Mouse (Mus musculus) liver, embryonic 16.5 days (tissue): ENCODE data around the gene Myef2. TPM values are rescaled to one million over a fixed set of nuclear protein-coding genes. Genes with fewer than 3 reads are reported as not detected.

ENCODE experiments used
- ATAC-seq: fragments of 200-750 bp; cut with Nextera tagmentation; 2 replicates; pipeline ENCODE4 v1.8.0; 2017; ENCODE audit warnings: low read depth, mild to moderate bottlenecking, moderate number of reproducible peaks, moderate library complexity
- H3K27ac ChIP-seq: fragments of 300-500 bp; sonication (generic); 2 replicates; pipeline ENCODE4 v1.5.1; 2014; ENCODE audit warnings: mild to moderate bottlenecking, low read length
- H3K27me3 ChIP-seq: fragments of 300-500 bp; sonication (generic); 2 replicates; pipeline ENCODE4 v1.6.1; 2014; ENCODE audit warnings: low read depth, low read length, mixed read lengths; ENCODE audit not compliant: control insufficient read depth, insufficient read depth
- H3K36me3 ChIP-seq: fragments of 300-500 bp; sonication (generic); 2 replicates; pipeline ENCODE4 v1.6.1; 2014; ENCODE audit warnings: mild to moderate bottlenecking; ENCODE audit not compliant: control insufficient read depth, insufficient read depth
- H3K4me1 ChIP-seq: fragments of 300-500 bp; sonication (generic); 2 replicates; pipeline ENCODE4 v1.6.1; 2014; ENCODE audit warnings: low read depth, low read length, mixed read lengths; ENCODE audit not compliant: control insufficient read depth
- H3K4me2 ChIP-seq: fragments of 300-500 bp; sonication (generic); 2 replicates; pipeline ENCODE4 v1.6.1; 2014; ENCODE audit warnings: low read depth, low read length, mixed read lengths
- H3K4me3 ChIP-seq: fragments of 300-500 bp; sonication (generic); 2 replicates; pipeline ENCODE4 v1.5.1; 2014; ENCODE audit warnings: low read depth, mild to moderate bottlenecking, low read length
- H3K9ac ChIP-seq: fragments of 300-500 bp; sonication (generic); 2 replicates; pipeline ENCODE4 v1.6.1; 2014; ENCODE audit warnings: low read depth, low read length
- H3K9me3 ChIP-seq: fragments of 300-500 bp; sonication (generic); replicated peaks from 2 replicates; pipeline ENCODE4 v1.6.1; 2016; ENCODE audit warnings: low read length; ENCODE audit not compliant: control insufficient read depth
- WGBS: fragments of 180-500 bp; shearing (Covaris S2); extraction: QIAGEN DNeasy Blood & Tissue Kit; methylation state at CpG from one replicate; pipeline ENCODE4 v1.1.7; 2014; ENCODE audit not compliant: insufficient replicate concordance; 5-methylcytosine and 5-hydroxymethylcytosine counted together
- polyA plus RNA-seq: library from polyadenylated mRNA; unstranded; fragments of >200 nt; fragmentation: Nextera tagmentation; extraction: Ambion mirVana; gene quantifications from 2 replicates; pipeline ENCODE4 v1.2.1, GENCODE M21; 2015

The Myef2 gene
- polyA plus RNA-seq: 18.9 and 19.9 TPM in 2 replicates

DNA sequence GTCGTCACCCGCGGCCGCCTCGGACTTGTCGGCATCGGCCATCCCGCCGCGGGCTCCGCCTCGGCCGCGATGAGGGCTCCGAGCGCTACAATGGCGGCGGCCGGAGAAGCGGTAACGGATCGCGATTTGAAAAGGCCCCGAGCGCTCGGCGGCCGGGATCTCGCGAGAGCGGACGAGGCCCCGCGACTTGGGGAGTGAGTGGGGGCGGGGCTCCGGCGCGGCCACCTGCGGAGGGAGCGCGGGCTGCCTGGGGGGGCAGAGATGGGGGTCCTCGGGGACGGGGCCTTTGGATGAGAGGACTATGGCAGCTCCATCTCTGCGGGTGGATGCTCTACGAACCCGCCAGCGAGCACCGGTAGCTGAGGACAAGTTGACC is at the start of gene Myef2:
Gene Myef2, minus strand, starts transcription at position 185 of the 376 bp plus-strand sequence.
- ATAC-seq: peak; percentile 91
- Histone ChIP-seq H3K27me3 (no peaks in the 10 kb centered on the region), H3K27ac (peak within 1 kb of the TSS; percentile 69), H3K4me3 (peak within 1 kb of the TSS; percentile 82), H3K36me3 (no peaks in the 10 kb centered on the region), H3K4me2 (peak within 1 kb of the TSS; percentile 89), H3K9ac (peak within 1 kb of the TSS; percentile 86), H3K4me1 (peaks cover 18% of the 10 kb centered on the region), H3K9me3 (no peaks in the 10 kb centered on the region)
- 1% methylated on average over 34 of the region's 48 CpGs for WGBS

DNA sequence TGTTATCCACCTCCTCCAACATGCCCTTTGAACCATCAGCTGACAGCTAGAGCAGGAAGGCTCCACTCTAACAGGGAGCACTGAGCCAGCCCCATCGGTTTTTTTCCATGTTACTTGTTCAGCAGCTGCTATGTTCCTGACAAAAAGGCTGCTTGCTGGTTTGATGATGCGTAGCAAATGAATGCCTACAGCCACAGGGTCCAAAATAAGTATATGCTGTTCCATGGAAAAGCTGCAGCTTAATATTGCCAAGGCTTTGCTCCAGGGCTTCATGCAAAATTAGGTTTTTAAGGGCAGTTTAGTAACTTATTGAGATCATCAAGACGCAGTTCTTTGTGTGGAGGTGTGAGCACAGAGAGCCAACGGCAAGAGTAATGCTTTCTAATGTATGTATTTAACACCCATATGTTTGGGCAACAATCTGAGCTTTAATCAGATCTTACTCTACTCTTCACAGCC is 38.6 kb upstream of the Myef2 start:
- Histone ChIP-seq H3K9me3 (no peaks in the 10 kb centered on the region), H3K27ac (no peak overlapping the region), H3K36me3 (no peaks in the 10 kb centered on the region), H3K4me1 (no peaks in the 10 kb centered on the region), H3K4me2 (no peak overlapping the region), H3K27me3 (no peaks in the 10 kb centered on the region), H3K9ac (no peak overlapping the region), H3K4me3 (no peak overlapping the region)
- no peak for ATAC-seq
- 67% methylated on average over 4 of the region's 4 CpGs for whole genome bisulfite sequencing

DNA sequence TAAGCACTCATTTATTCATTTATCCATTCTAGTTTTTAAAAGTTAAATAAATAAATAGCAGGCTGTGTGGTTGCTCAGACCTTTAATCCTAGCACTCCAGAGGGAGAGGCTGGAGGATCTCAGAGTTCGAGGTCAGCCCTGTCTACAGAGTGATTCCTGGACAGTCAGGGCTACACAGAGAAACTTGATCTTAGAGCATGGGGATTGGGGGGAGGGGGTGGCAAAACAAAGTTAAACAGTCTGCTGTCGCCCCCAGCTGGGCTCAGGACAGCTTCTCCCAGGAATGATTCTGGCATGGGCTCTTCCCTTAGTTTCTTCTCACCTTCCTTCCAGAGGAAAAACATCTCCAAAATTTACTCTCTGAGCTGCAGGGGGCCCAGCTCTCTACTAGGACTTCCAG is 32.0 kb upstream of the Myef2 start:
- no peak overlapping the region for H3K9ac ChIP-seq
- WGBS: 16% methylated on average over 2 of the region's 2 CpGs
- H3K36me3 ChIP-seq: no peaks in the 10 kb centered on the region
- ATAC-seq: no peak
- H3K4me3 ChIP-seq: no peak overlapping the region
- no peak overlapping the region for H3K27ac ChIP-seq
- H3K4me1 ChIP-seq: no peaks in the 10 kb centered on the region
- H3K4me2 ChIP-seq: no peak overlapping the region
- no peaks in the 10 kb centered on the region for H3K9me3 ChIP-seq
- H3K27me3 ChIP-seq: no peaks in the 10 kb centered on the region

GRCm38 (mm10) chr2:125154294-125154693 is 30.8 kb upstream of the Myef2 start:
- H3K9me3 ChIP-seq: no peaks in the 10 kb centered on the region
- H3K27me3 ChIP-seq: no peaks in the 10 kb centered on the region
- H3K4me1 ChIP-seq: no peaks in the 10 kb centered on the region
- no peak for ATAC-seq
- H3K9ac ChIP-seq: no peak overlapping the region
- H3K36me3 ChIP-seq: no peaks in the 10 kb centered on the region
- no peak overlapping the region for H3K4me3 ChIP-seq
- 76% methylated on average over 9 of the region's 9 CpGs for WGBS
- no peak overlapping the region for H3K4me2 ChIP-seq
- no peak overlapping the region for H3K27ac ChIP-seq

DNA sequence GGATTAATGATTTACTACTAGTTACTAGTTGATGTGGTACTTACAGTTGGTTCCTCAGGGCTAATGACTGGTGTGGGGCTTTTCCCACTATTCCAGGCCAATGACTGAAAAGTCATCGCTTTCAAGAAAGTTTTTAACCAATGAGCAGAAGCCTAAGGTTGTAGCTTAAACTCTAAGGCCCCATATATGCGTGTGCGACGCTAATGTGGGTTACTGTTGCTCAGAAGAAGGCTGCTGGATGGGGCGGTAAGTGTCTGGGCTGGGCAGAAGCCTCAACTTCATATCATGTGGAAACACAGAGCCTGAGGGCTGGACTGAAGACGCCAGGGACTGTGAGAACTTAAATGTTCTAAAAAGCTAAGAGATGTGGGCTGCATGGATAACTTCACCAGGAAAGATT is 28.9 kb upstream of the Myef2 start, which contains the start of gene Slc12a1:
Gene Slc12a1, plus strand, starts transcription at position 118 of the 400 bp plus-strand sequence.
- Histone ChIP-seq H3K4me3 (no peak within 1 kb of the TSS), H3K9me3 (no peaks in the 10 kb centered on the region), H3K27ac (no peak within 1 kb of the TSS), H3K36me3 (no peaks in the 10 kb centered on the region), H3K9ac (no peak within 1 kb of the TSS), H3K4me2 (no peak within 1 kb of the TSS), H3K4me1 (no peaks in the 10 kb centered on the region), H3K27me3 (no peaks in the 10 kb centered on the region)
- WGBS: 71% methylated on average over 6 of the region's 6 CpGs
- no peak for ATAC-seq

GRCm38 (mm10) chr2:125142336-125142735 is 18.9 kb upstream of the Myef2 start:
- no peak overlapping the region for H3K27ac ChIP-seq
- H3K4me3 ChIP-seq: no peak overlapping the region
- H3K9ac ChIP-seq: no peak overlapping the region
- H3K27me3 ChIP-seq: no peaks in the 10 kb centered on the region
- no peak overlapping the region for H3K4me2 ChIP-seq
- no peaks in the 10 kb centered on the region for H3K9me3 ChIP-seq
- no peaks in the 10 kb centered on the region for H3K4me1 ChIP-seq
- ATAC-seq: no peak
- H3K36me3 ChIP-seq: no peaks in the 10 kb centered on the region

DNA sequence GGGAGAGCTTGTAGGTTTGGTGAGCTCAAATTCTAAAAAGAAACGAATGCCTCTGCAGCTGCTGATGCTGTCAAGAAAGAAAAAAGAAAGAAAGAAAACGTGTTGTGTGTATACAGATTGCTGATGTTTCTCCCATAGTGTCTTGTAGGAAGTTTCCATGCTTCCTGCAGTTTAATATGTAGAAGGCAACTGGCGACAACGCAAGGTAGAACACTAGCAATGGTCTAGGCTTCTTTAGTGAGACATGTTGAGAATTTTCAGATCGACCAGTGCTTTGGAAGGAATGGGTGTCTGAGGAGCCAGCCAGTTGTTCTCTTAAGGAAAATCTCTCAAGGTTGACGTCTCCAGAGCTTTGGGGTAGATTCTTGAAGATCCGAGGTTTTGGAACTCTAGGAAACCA is 13.4 kb upstream of the Myef2 start:
- Histone ChIP-seq H3K4me2 (no peak overlapping the region), H3K27me3 (no peaks in the 10 kb centered on the region; the same call in 1 of the 2 replicates), H3K4me1 (no peaks in the 10 kb centered on the region; the same call in 1 of the 2 replicates), H3K27ac (no peak overlapping the region), H3K9ac (no peak overlapping the region), H3K4me3 (no peak overlapping the region), H3K9me3 (no peaks in the 10 kb centered on the region), H3K36me3 (no peaks in the 10 kb centered on the region)
- WGBS: 20% methylated on average over 7 of the region's 7 CpGs
- ATAC-seq: no peak

DNA sequence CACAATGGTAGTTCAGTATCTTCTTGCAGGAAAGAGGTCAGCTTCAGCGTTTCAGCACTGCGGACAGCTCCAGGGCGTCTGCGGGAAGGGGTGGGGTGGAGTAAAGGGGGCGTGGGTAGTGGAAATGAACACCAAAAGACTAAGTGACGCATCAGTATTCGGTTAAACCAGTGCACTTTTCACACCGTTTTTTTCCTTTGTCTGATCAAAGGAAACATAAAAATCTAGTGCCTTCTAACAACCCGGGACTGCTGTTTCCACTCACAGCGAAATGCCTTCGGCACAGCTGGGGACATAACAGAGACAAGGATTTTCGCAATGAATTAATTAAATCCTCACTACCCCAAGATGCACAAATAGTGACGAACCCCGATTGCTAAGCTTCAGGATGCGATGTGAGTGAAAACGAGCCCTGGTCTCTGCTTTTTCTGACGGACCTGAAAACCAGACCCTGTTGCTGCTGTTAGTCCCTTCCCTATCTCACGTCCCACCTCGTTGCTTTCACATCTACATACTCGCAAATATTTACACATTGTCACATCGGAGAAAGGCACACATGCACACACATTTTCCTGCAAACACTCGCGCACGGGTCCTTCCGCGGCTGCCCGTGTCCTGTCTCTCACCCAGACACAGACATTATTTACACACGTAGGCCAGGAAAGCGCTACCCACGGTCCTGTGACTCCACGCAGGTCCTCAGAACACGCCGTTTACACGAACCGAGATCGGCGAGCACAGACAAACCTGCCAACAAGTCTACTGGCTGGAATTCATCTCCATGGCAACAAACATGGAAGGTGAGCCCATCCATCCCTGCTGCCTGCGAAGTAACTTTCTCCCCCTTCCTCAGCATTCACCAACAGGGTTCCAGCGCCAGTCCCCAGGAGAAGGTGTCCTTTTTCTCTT is 12.7 kb upstream of the Myef2 start, which contains the start of gene Ctxn2:
Gene Ctxn2, plus strand, starts transcription at position 790 of the 909 bp plus-strand sequence.
- no peaks in the 10 kb centered on the region; the same call in 1 of the 2 replicates for H3K27me3 ChIP-seq
- H3K27ac ChIP-seq: no peak within 1 kb of the TSS
- peak within 1 kb of the TSS; percentile 22 for H3K4me3 ChIP-seq
- WGBS: 2% methylated on average over 39 of the region's 39 CpGs
- H3K9ac ChIP-seq: no peak within 1 kb of the TSS
- H3K4me2 ChIP-seq: peak within 1 kb of the TSS; percentile 49
- H3K4me1 ChIP-seq: no peaks in the 10 kb centered on the region; the same call in 1 of the 2 replicates
- no peaks in the 10 kb centered on the region for H3K36me3 ChIP-seq
- ATAC-seq: no peak
- no peaks in the 10 kb centered on the region for H3K9me3 ChIP-seq

GRCm38 (mm10) chr2:125134113-125134512 is 10.7 kb upstream of the Myef2 start:
- H3K36me3 ChIP-seq: no peaks in the 10 kb centered on the region
- no peak overlapping the region for H3K4me3 ChIP-seq
- ATAC-seq: no peak
- H3K4me1 ChIP-seq: no peaks in the 10 kb centered on the region; the same call in 1 of the 2 replicates
- H3K9me3 ChIP-seq: no peaks in the 10 kb centered on the region
- 34% methylated on average over 4 of the region's 4 CpGs for WGBS
- H3K9ac ChIP-seq: no peak overlapping the region
- H3K4me2 ChIP-seq: no peak overlapping the region
- no peak overlapping the region for H3K27ac ChIP-seq
- H3K27me3 ChIP-seq: no peaks in the 10 kb centered on the region; the same call in 1 of the 2 replicates
